ENCODE assay signal across 20 mouse cellular contexts in genomic region chr14:117760830-117761517, GRCm38 (mm10).
"Had no signal": no experiment of that assay in that cellular context is flagged by ENCODE, and none has a peak within 500 bp of the region (broad histone marks: within the 10 kb centered on the region; RNA-seq: fewer than 3 reads in every experiment).

No protein-coding gene starts in this region.

- ATAC-seq: liver, embryonic 12.5 days; midbrain, embryonic 15.5 days had no signal

- H3K4me2 ChIP-seq: limb, embryonic 13.5 days; liver, embryonic 12.5 days; liver, embryonic 15.5 days; lung, embryonic 15.5 days; midbrain, embryonic 12.5 days; midbrain, embryonic 15.5 days; neural tube, embryonic 12.5 days; neural tube, embryonic 15.5 days had no signal

- H3K9ac ChIP-seq: limb, embryonic 13.5 days; liver, embryonic 12.5 days; liver, embryonic 15.5 days; lung, embryonic 15.5 days; midbrain, embryonic 12.5 days; midbrain, embryonic 15.5 days; neural tube, embryonic 12.5 days; neural tube, embryonic 15.5 days had no signal

- H3K36me3 ChIP-seq: limb, embryonic 10.5 days; limb, embryonic 13.5 days; liver, embryonic 12.5 days; liver, embryonic 15.5 days; lung, embryonic 15.5 days; midbrain, embryonic 12.5 days; midbrain, embryonic 15.5 days; neural tube, embryonic 12.5 days; neural tube, embryonic 15.5 days had no signal

- H3K4me1 ChIP-seq: limb, embryonic 13.5 days; liver, embryonic 12.5 days; liver, embryonic 15.5 days had no signal

- H3K9me3 ChIP-seq: limb, embryonic 10.5 days; limb, embryonic 13.5 days; liver, embryonic 12.5 days; liver, embryonic 15.5 days; lung, embryonic 15.5 days; midbrain, embryonic 12.5 days; midbrain, embryonic 15.5 days; neural tube, embryonic 12.5 days; neural tube, embryonic 15.5 days had no signal

- H3K27me3 ChIP-seq: limb, embryonic 13.5 days; liver, embryonic 12.5 days; liver, embryonic 15.5 days; lung, embryonic 15.5 days; midbrain, embryonic 12.5 days; midbrain, embryonic 15.5 days; neural tube, embryonic 12.5 days; neural tube, embryonic 15.5 days had no signal

- H3K4me3 ChIP-seq: limb, embryonic 10.5 days; limb, embryonic 13.5 days; liver, embryonic 12.5 days; liver, embryonic 15.5 days; lung, embryonic 15.5 days; midbrain, embryonic 12.5 days; midbrain, embryonic 15.5 days; neural tube, embryonic 12.5 days; neural tube, embryonic 15.5 days had no signal

- DNase-seq: kidney, adult 9 months; kidney, postnatal 14 days; kidney, postnatal 4 days; liver; lung, adult 18-20 months; lung, postnatal 10 days; lung, postnatal 36 days; retina, postnatal 1 day; right cerebral cortex, postnatal 25 days; thymus, adult 2 months; thymus, postnatal 25 days had no signal

- H3K27ac ChIP-seq: limb, embryonic 10.5 days; limb, embryonic 13.5 days; liver, embryonic 12.5 days; liver, embryonic 15.5 days; lung, embryonic 15.5 days; midbrain, embryonic 12.5 days; midbrain, embryonic 15.5 days; neural tube, embryonic 12.5 days; neural tube, embryonic 15.5 days had no signal
